ENCODE assay signal across 9 mouse cellular contexts in genomic region chr9:63959129-63959932, GRCm38 (mm10).
DNase-seq lines count a peak whose midpoint lies in the region; ATAC-seq lines count a peak whose summit lies in the region.
"Had no signal": no experiment of that assay in that cellular context is flagged by ENCODE, and none has a peak within 500 bp of the region (broad histone marks: within the 10 kb centered on the region; RNA-seq: fewer than 3 reads in every experiment).

No protein-coding gene starts in this region.

- peak overlapping the region; percentile 51 for H3K4me2 ChIP-seq in heart, embryonic 15.5 days

- no peaks in the 10 kb centered on the region for H3K27me3 ChIP-seq in heart, embryonic 15.5 days

- DNase-seq in heart, adult 18-20 months, result peak; percentile 65 to 76
- no peak for DNase-seq in heart, adult 8-10 months (ENCODE audit: low spot score)
- peak; percentile 84 for DNase-seq in embryo, embryonic 9.5 days (ENCODE audit: extremely low spot score)
- peak; percentile 82 to 85 for DNase-seq in kidney, postnatal 25 days
- peak; percentile 89 for DNase-seq in mesoderm, embryonic 11.5 days (ENCODE audit: low read depth, low spot score)
- DNase-seq in testis, postnatal 10 days (ENCODE audit: low spot score), result peak; percentile 82
- DNase-seq in frontal cortex, postnatal 36 days (ENCODE audit: low spot score in 2 of 2), result no peak

- H3K9ac ChIP-seq in heart, embryonic 15.5 days, result peak overlapping the region; percentile 40

- WGBS in heart, embryonic 15.5 days, result 31% methylated on average over 17 of the region's 17 CpGs

- H3K4me1 ChIP-seq in heart, embryonic 15.5 days (replicated peaks), result peaks cover 95% of the 10 kb centered on the region

- no peaks in the 10 kb centered on the region for H3K9me3 ChIP-seq in heart, embryonic 15.5 days (replicated peaks)
- H3K9me3 ChIP-seq: G1E had no signal

- H3K27ac ChIP-seq in heart, embryonic 15.5 days, result peak overlapping the region; percentile 93

- 0 out of 2 replicates have a peak, but pooled peaks have one; percentile 32 for ATAC-seq in heart, embryonic 15.5 days (replicated peaks; ENCODE audit: insufficient number of reproducible peaks, insufficient read depth, low FRiP score, low read depth)

- H3K36me3 ChIP-seq in heart, embryonic 15.5 days, result no peaks in the 10 kb centered on the region
- H3K36me3 ChIP-seq: G1E had no signal

- H3K4me3 ChIP-seq in heart, embryonic 15.5 days, result no peak overlapping the region

Comparison
In these comparisons a context has a peak if more than half of its experiments do, and no peak if none do; other contexts are left out.
1. DNase-seq: peak in heart, adult 18-20 months (2 of 2), embryo, embryonic 9.5 days (single experiment), kidney, postnatal 25 days (2 of 2), mesoderm, embryonic 11.5 days (single experiment) and testis, postnatal 10 days (single experiment); none in heart, adult 8-10 months (single experiment) and frontal cortex, postnatal 36 days (0 of 2).